Mouse (Mus musculus): Measurements from ENCODE around the gene Mpped2.

Mpped2 gene

DNA sequence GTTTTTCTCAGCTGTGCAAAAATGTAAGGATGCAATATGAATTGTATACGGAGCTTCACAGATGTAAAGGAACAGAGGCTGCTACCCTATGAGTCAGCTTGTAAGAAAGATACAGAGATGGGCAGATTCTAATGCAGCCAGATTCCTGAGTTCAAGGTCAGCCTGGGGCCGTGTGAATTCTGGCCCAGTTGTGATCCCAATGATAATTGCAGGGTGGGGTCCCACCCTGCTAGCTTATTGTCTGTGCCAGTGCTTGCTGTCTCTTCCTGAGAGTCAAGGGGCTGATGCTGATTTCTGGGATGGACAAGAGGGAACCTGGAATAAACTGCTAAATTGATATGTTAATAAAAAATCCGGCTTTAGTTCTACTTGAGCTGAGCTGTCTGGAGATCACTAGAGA lies 122.8 kb downstream of the Mpped2 start:
- no peak for DNase-seq (ENCODE audit: low spot score)

DNA sequence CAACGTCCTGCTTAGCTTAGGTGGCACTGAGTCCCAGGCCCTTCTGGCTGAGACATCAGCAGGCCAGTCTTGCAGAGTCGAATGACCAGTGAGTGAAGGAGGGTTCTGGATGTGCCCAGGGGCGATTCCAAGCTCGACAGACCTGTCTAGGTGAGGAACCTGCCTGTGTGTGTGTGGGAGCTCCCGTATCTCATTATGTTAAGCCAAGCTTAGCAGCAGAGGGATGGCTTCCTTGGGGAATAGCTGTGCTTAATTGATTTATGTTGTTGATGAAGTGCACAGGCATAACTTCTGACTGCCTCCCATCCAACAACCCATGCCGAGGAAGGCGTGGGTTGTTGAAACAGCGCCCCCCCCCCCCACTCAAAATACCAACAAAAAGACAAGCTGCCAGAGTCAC lies 128.2 kb downstream of the Mpped2 start:
- no peak for DNase-seq (ENCODE audit: low spot score)

- DNase-seq (ENCODE audit: low spot score) = no peak
Measured at GRCm38 (mm10) chr2:106821883-106822282, 128.8 kb downstream of the Mpped2 start.

GRCm38 (mm10) chr2:106822540-106822939 lies 129.5 kb downstream of the Mpped2 start:
- no peak for DNase-seq (ENCODE audit: low spot score)

DNA sequence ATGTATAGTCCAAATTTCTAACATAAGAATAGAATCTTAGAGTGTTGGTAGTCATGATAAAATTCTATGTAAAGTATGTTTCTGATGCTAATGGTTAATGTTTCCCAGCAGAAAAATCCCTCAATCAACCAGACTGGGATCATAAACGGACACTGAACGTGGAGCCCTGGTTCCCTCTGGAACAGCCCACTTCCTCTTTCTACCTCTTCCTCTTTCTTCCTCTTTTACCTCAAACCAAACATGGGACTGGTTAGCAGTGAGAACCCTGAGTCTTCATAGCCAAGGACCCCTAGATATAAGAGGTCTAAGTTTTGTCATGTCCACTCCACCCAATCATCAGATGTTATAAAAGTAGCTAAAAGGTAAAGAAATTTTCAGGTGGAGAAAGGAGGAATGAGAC lies 132.4 kb downstream of the Mpped2 start:
- no peak for DNase-seq (ENCODE audit: low spot score)

GRCm38 (mm10) chr2:106826023-106826422 lies 133.0 kb downstream of the Mpped2 start:
- DNase-seq (ENCODE audit: low spot score) = no peak

GRCm38 (mm10) chr2:106826806-106827205 lies 133.7 kb downstream of the Mpped2 start:
- DNase-seq (ENCODE audit: low spot score) = no peak

GRCm38 (mm10) chr2:106828573-106829310 lies 135.7 kb downstream of the Mpped2 start:
- DNase-seq (ENCODE audit: low spot score) = no peak

GRCm38 (mm10) chr2:106829420-106829819 lies 136.4 kb downstream of the Mpped2 start:
- no peak for DNase-seq (ENCODE audit: low spot score)

DNA sequence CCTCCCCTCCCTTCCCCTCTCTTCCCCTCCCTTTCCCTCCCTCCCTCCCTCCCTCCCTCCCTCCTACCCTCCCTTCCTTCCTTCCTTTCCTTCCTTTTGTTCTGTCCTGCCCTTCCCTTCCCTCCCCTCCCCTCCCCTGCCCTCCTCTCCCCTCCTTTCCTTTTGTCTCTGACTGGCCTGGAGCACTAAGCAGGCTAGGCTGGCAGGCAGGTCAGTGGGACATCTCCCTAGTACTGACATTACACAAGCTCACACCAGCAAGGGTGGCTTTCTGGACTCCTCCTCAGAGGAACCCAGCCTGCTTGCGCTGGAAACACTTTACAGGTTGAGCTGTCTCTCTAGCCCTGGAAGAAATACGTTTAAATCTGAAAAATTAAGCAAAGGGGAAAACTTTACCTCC lies 139.5 kb downstream of the Mpped2 start:
- DNase-seq (ENCODE audit: low spot score) = no peak

DNA sequence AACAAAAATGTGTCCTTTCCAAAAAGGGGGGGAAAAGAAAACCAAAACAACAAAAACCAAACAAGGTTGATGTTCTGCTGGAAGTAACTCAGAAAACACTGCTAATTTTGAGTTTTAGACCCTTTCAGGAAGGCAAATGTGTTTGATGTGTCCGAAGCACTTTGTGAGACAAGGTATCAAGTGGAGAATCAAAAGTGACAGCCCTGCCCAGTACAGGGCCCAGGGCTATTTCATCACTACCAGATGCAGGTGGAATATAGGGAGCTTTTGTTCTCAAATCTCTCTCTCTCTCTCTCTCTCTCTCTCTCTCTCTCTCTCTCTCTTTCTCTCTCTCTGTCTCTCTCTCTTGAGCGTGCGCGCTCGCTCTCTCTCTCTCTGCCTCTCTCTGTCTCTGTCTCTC lies 140.1 kb downstream of the Mpped2 start:
- DNase-seq (ENCODE audit: low spot score) = no peak

DNA sequence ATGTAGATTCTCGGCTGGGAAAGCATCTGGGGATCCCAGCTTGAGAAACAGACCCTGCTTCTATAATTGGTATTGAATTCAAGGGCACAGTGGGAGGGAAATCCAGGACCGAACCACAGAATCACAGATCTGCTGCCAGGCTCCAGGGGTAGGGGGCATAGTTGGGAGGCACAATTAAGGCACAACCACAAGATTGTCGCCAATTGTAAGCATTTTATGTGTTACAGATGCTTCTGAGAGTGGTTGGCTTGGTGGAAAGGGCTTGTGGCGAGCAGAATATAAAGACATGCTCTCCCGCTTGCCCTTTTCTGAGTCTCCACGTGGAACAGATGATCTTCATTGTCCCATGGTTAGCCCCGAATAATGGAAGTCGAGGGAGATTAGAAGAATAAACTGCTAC lies 142.3 kb downstream of the Mpped2 start:
- no peak for DNase-seq (ENCODE audit: low spot score)

DNA sequence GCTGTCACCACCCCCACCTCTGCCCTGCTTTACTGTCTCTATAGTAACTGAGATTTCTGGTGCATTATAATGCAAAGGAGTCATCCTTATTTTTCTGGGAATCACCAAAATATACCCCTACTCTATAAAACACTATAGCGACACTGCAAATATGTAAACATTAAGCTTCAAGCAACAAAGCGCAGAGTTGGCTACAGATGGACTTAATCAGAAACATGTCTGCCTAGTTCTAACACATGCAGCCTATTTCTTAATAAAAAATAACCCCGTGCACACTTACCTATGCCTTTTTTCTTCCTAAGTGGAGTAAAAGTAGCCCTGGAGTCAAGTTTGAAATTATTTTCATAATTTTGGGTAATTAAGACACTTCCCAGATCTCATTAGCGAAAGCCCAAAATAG lies 144.2 kb downstream of the Mpped2 start:
- no peak for DNase-seq (ENCODE audit: low spot score)

DNA sequence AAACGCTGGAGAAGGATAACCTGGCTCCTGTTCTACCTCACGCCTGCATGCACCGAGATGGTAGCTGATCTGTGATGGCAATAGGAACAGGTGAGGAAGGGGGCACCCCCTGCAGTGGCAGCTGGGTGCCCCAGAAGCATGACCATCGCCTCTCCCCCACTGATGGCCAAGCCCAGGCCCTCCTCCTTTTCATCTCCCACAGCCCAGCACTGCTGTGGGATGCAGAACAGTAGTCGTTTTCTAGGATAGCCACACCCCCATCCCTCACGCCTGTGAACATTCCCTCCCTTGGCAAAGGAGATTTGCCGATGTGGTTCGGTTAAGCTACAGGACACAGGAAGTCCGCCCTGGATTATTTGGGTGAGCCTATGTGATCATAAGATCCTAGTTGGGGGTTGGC lies 151.1 kb downstream of the Mpped2 start:
- DNase-seq (ENCODE audit: low spot score) = no peak

DNA sequence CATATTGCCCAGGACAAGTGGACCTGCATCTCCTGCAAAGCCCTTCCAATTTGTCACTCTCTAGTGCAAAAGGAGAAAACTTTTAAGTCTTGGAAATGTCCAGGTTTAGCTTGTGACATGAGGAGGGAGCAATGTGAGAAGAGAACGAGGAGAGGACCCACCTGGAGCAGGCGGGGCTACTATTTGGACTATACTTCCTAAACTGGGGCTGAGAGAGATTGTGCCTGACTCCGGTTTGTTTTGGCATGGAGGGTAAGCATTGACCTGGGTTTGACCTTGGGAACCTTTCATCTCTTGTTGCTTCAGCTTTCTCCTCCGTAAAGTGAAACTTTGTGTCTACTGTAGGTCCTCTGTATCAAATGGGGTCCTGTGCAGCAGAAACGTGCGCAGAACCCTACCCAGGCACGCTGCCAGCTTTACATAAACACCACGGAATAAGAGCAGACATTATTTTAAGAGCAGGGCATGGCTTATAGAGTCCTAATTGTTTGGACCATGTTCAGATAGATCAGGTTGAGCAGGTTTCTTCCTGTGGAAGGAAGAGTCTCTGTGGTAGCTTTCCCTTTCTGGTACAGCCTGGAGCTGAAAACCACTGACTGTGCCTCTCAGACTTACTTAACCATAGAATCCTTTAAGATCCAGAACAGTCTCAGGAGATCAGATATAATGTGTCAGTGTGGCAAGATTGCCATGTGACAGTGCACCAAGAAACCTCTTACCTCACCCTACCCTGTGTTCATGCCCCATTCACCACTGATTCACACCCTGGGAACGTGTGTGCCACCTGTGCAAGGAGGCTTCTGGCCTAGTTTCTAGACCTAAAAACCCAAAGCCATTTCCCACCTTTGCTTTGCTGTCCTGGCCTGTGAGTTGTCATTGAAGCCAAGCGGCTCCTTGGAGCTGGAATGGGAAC lies 152.0 kb downstream of the Mpped2 start:
- DNase-seq (ENCODE audit: low spot score) = no peak

- DNase-seq (ENCODE audit: low spot score) = no peak
Measured at GRCm38 (mm10) chr2:106846511-106846910, 153.4 kb downstream of the Mpped2 start.

DNA sequence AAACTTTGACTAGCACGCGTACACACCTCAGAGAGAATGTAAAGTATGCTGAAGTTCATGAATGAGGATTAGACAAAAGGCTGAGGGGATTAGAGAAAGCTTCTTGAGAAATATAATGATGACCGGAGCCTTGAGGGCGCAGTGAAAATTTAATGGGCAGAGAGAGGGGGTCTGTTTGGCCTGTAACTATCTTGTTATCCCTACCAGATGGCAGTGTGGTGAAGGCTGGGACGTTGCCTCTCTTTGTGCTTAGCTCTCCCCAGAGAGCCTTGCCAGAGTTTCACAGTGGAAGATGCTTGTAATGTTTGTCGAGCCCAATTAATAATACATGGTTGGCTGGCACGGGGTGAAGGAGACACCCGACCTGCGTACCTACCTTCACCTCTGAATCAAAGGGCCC lies 156.3 kb downstream of the Mpped2 start:
- DNase-seq (ENCODE audit: low spot score) = no peak

DNA sequence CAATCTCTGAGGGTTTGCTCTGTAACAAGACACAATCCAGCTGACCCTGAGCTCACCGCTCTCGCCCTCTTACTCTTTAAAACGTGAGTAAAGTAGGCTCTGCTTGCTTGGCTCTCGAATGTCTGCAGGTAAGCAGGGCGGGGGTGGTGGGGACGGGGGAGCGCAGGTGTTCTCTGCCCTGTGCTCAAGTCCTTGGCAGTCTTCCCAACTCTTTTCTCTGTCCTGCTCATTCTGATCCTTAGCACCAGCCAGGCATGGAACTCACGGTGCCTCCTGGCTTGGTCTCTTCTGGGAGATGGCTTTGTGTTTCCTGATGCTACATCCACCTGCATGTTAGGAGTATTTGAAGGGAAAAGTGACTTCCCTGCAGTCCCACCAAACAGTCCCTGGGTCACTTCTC lies 158.4 kb downstream of the Mpped2 start:
- DNase-seq (ENCODE audit: low spot score) = no peak

DNA sequence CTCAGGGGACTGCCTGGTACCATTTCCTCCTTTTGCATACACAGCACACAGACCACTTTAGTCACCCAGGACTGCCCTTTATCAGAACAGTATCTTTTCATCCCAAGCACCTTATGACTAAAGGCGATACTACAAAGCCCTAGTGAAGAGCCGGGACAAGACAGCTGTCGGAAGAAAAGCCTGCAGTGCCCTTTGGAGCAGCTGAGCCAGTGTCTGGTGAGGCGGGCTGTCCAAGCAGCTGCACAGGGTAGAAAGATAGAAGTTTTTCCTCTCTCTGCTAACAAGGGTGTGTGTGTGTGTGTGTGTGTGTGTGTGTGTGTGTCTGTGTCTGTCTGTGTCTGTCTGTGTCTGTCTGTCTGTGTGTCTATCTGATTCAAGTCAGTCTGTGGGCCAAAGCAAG lies 161.1 kb downstream of the Mpped2 start:
- no peak for DNase-seq (ENCODE audit: low spot score)

DNA sequence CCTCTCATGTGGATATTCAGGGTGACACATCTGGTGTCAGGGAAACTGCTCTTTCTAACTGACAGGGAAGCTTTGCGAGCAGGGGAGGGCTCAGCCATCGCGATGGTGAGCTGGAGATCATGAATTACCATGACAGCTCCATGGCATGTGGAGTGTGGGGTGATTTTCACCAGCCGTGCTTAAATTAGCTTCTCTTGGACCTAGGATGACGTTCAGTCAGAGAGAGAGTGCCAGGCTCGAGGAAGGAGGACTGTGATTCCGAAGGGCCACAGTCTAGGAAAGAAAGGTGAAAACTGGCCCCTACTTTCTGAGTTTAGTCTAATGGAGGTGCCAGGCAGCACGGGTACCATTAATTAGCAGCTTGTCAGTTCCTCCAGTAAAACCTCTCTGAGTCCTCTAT lies 161.7 kb downstream of the Mpped2 start:
- no peak for DNase-seq (ENCODE audit: low spot score)

- DNase-seq (ENCODE audit: low spot score) = no peak
Measured at GRCm38 (mm10) chr2:106855184-106855583, 162.1 kb downstream of the Mpped2 start.

GRCm38 (mm10) chr2:106855623-106856350 lies 162.7 kb downstream of the Mpped2 start:
- no peak for DNase-seq (ENCODE audit: low spot score)
